Mouse (Mus musculus) heart, postnatal 0 days (tissue): ENCODE data around the gene Megf8. TPM values are rescaled to one million over a fixed set of nuclear protein-coding genes. Genes with fewer than 3 reads are reported as not detected.
A peak's percentile ranks its signal among the peaks of the same experiment; 100 is the strongest.
"Not testable (repeated sequence)": the region's sequence is repeated elsewhere in the genome, so short reads cannot be mapped to it uniquely, and the experiment has no call there.

Experiments used
- ATAC-seq: fragments of 200-750 bp; cut with Nextera tagmentation; 2 replicates; pipeline ENCODE4 v1.8.0; 2017; ENCODE audit warnings: low read depth, moderate number of reproducible peaks, moderate library complexity; ENCODE audit not compliant: insufficient read depth
- DNase-seq: peaks from one replicate; pipeline ENCODE4 v3.0.0-alpha.2; 2016; ENCODE audit warnings: low spot score
- H3K27ac ChIP-seq: fragments of 300-500 bp; sonication (generic); 2 replicates; pipeline ENCODE4 v1.5.1; 2014; ENCODE audit warnings: low read depth, mild to moderate bottlenecking
- H3K27me3 ChIP-seq: fragments of 300-500 bp; sonication (generic); 2 replicates; pipeline ENCODE4 v1.6.1; 2014; ENCODE audit warnings: low read length, mixed read lengths; ENCODE audit not compliant: control insufficient read depth, insufficient read depth
- H3K36me3 ChIP-seq: fragments of 300-500 bp; sonication (generic); replicated peaks from 2 replicates; pipeline ENCODE4 v1.6.1; 2014; ENCODE audit warnings: low read length, mixed read lengths; ENCODE audit not compliant: control insufficient read depth, insufficient read depth
- H3K4me1 ChIP-seq: fragments of 300-500 bp; sonication (generic); 2 replicates; pipeline ENCODE4 v1.6.1; 2014; ENCODE audit warnings: antibody characterized with exemption; ENCODE audit not compliant: control insufficient read depth, insufficient read depth
- H3K4me2 ChIP-seq: fragments of 300-500 bp; sonication (generic); 2 replicates; pipeline ENCODE4 v1.6.1; 2014; ENCODE audit warnings: low read depth, mild to moderate bottlenecking, low read length, moderate library complexity
- H3K4me3 ChIP-seq: fragments of 300-500 bp; sonication (generic); 2 replicates; pipeline ENCODE4 v1.5.1; 2014; ENCODE audit warnings: low read depth, low read length
- H3K9ac ChIP-seq: fragments of 300-500 bp; sonication (generic); replicated peaks from 2 replicates; pipeline ENCODE4 v1.6.1; 2014; ENCODE audit warnings: low read depth, low read length, mixed read lengths
- H3K9me3 ChIP-seq: fragments of 300-500 bp; sonication (generic); replicated peaks from 2 replicates; pipeline ENCODE4 v1.6.1; 2016; ENCODE audit warnings: low read length; ENCODE audit not compliant: control insufficient read depth
- CTCF ChIP-seq: IDR thresholded peaks from 2 replicates; pipeline ENCODE4 v1.5.1; 2016; ENCODE audit warnings: antibody characterized with exemption, control low read depth, low read depth
- EP300 ChIP-seq: IDR thresholded peaks from 2 replicates; pipeline ENCODE4 v1.6.1; 2016; ENCODE audit warnings: antibody characterized with exemption, low read depth
- WGBS: fragments of 180-500 bp; shearing (Covaris S2); extraction: QIAGEN DNeasy Blood & Tissue Kit; methylation state at CpG from one replicate; pipeline ENCODE4 v1.1.7; 2014; 5-methylcytosine and 5-hydroxymethylcytosine counted together
- polyA plus RNA-seq: library from polyadenylated mRNA; unstranded; fragments of >200 nt; fragmentation: Nextera tagmentation; extraction: Ambion mirVana; gene quantifications from 2 replicates; pipeline ENCODE4 v1.2.1, GENCODE M21; 2015
- total RNA-seq: library from RNA; depleted of rRNA; stranded (reverse); fragments of >200 nt; gene quantifications from 2 replicates; pipeline ENCODE4 v1.2.3, GENCODE M21; 2014; ENCODE audit warnings: low replicate concordance

The Megf8 gene
- total and polyA plus RNA-seq, 2 experiments from 2014 or later = 4.4 to 17.7 TPM

DNA sequence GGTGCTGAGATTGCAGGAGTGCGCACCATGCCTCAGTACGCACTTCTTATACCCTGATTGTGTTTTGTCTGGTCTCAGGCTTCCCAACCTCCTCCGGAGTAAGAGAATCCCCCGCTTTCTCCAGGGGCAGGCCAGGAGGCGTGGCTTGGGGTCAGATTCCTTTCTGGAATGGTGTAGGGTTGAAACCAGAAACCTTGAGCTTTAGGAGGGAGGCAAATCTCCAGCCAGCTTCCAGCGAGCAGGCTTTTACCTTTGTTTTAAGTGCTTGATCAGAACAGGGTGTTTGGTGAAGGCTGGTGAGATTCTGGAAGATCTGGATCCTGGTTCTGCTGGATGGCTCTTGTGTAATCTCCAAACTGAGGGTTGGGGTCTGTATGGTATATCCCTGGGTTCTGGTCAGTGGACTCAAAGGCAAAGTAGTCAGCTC, 5.1 kb downstream of the Megf8 start:
- H3K4me3 ChIP-seq = no peak overlapping the region
- peaks cover 5% of the 10 kb centered on the region; the same call in 1 of the 2 replicates for H3K4me1 ChIP-seq
- ATAC-seq = no peak
- H3K27ac ChIP-seq = no peak overlapping the region
- no peaks in the 10 kb centered on the region for H3K27me3 ChIP-seq
- H3K4me2 ChIP-seq = peak overlapping the region; percentile 31; the same call in 1 of the 2 replicates
- H3K36me3 ChIP-seq = no peaks in the 10 kb centered on the region
- DNase-seq = peak; percentile 26
- no peak for TF ChIP-seq CTCF
- TF ChIP-seq EP300 = no peak
- WGBS = 20% methylated on average over 6 of the region's 6 CpGs
- no peak overlapping the region; the same call in 1 of the 2 replicates for H3K9ac ChIP-seq
- no peaks in the 10 kb centered on the region for H3K9me3 ChIP-seq

DNA sequence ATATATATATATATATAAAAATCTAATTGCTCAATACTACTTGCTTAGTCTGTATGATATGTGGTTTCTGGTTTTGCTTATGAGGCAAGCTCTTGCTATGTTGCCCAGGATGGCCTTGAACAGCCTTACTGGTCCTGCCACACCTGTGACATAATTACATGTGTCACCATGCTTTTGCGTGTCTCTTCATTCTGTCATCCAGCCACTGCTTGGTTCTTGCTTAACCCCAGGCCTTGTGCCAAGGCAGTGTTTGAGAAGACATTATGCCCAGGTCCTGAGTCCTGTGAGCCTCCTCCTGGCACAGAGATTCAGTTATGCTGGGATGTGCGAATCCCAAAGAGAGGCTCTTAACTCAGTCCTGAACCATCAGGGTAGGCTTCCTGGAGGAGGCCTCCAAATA, 6.3 kb downstream of the Megf8 start:
- H3K4me2 ChIP-seq = no peak overlapping the region
- TF ChIP-seq EP300 = no peak
- TF ChIP-seq CTCF = no peak
- H3K4me1 ChIP-seq = peaks cover 5% of the 10 kb centered on the region; the same call in 1 of the 2 replicates
- no peak overlapping the region for H3K27ac ChIP-seq
- WGBS = 91% methylated on average over 2 of the region's 2 CpGs
- no peak overlapping the region for H3K4me3 ChIP-seq
- H3K27me3 ChIP-seq = no peaks in the 10 kb centered on the region
- H3K9me3 ChIP-seq = no peaks in the 10 kb centered on the region
- H3K36me3 ChIP-seq = no peaks in the 10 kb centered on the region
- ATAC-seq (no peak), DNase-seq (no peak)
- no peak overlapping the region for H3K9ac ChIP-seq

DNA sequence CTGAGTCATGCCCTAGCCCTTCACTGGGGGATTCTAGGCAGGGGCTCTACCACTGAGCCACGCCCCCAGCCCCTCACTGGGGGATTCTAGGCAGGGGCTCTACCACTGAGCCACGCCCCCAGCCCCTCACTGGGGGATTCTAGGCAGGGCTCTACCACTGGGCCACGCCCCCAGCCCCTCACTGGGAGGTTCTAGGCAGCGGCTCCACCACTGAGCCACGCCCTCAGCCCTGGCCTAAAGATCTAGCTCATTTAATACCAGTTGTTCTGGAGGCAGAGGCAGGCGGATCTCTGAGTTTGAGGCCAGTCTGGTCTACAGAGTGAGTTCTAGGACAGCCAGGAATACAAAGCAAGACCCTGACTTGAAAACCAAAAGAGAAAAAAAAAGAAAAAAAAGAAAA, 8.5 kb downstream of the Megf8 start:
- 75% methylated on average over 6 of the region's 6 CpGs for WGBS
- not testable (repeated sequence) for H3K4me3 ChIP-seq, DNase-seq, H3K4me2 ChIP-seq, H3K36me3 ChIP-seq, H3K9ac ChIP-seq, ATAC-seq, H3K4me1 ChIP-seq, H3K27me3 ChIP-seq, H3K27ac ChIP-seq, H3K9me3 ChIP-seq

DNA sequence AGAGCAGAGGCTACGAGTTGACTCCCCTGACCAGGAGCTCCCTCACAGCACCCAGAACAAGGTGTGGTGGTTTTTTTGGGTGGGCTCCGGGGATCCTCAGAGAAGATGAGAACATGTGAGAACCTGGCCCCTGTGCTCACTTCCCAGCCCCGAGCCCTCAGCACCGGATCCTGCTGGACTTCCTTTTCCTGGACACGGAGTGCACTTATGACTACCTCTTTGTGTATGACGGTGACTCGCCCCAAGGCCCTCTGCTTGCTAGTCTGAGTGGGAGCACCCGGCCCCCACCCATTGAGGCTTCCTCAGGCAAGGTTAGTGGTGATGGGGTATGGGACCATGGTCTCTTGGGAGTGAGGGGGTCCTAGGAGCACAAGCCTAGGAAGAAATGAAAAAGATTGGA, 9.3 kb downstream of the Megf8 start:
- 73% methylated on average over 8 of the region's 8 CpGs for WGBS
- TF ChIP-seq CTCF (no peak), EP300 (no peak)
- no peak overlapping the region for H3K9ac ChIP-seq
- peaks cover 10% of the 10 kb centered on the region for H3K36me3 ChIP-seq
- DNase-seq (no peak), ATAC-seq (peak; percentile 42; the same call in 1 of the 2 replicates)
- no peak overlapping the region for H3K27ac ChIP-seq
- H3K4me2 ChIP-seq = no peak overlapping the region
- no peaks in the 10 kb centered on the region for H3K27me3 ChIP-seq
- peaks cover 5% of the 10 kb centered on the region; the same call in 1 of the 2 replicates for H3K4me1 ChIP-seq
- no peaks in the 10 kb centered on the region for H3K9me3 ChIP-seq
- no peak overlapping the region for H3K4me3 ChIP-seq

DNA sequence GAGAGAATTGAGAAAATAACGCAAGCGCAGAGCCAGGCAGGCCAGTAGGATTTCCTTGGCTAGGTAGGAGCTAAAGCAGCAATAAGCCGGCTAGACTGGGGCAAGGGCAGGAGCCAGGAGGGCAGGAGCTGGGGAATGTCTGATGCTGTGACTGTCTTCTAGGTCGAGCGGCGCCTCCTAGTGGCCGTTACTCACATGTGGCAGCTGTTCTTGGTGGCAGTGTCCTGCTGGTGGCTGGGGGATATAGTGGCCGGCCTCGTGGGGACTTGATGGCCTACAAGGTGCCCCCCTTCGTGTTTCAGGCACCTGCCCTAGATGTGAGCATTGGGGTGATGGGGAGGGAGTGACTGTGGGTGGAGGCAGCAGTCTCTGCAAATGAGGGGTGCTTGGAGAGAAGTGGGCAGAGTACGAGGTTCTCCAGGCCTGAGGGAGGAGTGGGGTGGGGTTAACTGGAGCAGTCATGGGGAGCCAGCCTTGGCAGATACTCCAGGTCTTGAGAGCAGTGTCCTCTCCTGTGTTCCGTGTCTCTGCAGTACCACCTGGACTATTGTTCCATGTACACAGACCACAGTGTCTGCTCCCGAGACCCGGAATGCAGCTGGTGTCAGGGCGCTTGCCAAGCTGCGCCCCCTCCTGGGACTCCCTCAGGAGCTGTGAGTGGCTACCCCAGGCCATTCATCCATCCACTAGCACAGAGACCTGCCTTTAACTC, 16.8 kb downstream of the Megf8 start:
- Histone ChIP-seq H3K27me3 (no peaks in the 10 kb centered on the region), H3K4me2 (no peak overlapping the region), H3K36me3 (peaks cover 29% of the 10 kb centered on the region), H3K9ac (no peak overlapping the region), H3K9me3 (no peaks in the 10 kb centered on the region), H3K27ac (no peak overlapping the region), H3K4me3 (no peak overlapping the region), H3K4me1 (no peaks in the 10 kb centered on the region)
- WGBS = 42% methylated on average over 15 of the region's 16 CpGs
- DNase-seq (peak; percentile 72), ATAC-seq (peak; percentile 77)
- TF ChIP-seq CTCF (peak; percentile 81), EP300 (no peak)

DNA sequence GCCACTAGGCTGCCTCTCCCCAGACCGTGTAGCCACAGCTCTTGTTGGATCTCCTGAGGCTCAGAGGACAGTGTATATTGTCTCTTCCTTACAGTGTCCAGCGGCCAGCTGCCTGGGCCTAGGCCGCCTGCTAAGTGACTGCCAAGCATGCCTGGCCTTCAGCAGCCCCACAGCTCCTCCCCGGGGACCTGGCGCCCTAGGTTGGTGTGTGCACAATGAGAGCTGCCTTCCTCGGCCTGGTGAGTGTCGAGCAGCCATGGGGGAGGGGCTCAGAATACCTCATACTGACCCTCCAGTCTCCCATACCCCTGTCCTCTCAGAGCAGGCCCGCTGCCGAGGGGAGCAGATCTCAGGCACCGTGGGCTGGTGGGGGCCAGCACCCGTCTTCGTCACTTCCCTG, 17.5 kb downstream of the Megf8 start:
- H3K9me3 ChIP-seq = no peaks in the 10 kb centered on the region
- no peak overlapping the region for H3K9ac ChIP-seq
- peaks cover 29% of the 10 kb centered on the region for H3K36me3 ChIP-seq
- no peak overlapping the region for H3K4me2 ChIP-seq
- TF ChIP-seq EP300 (no peak), CTCF (no peak)
- no peaks in the 10 kb centered on the region for H3K27me3 ChIP-seq
- no peak for DNase-seq
- ATAC-seq = no peak
- H3K27ac ChIP-seq = no peak overlapping the region
- no peak overlapping the region for H3K4me3 ChIP-seq
- 70% methylated on average over 12 of the region's 12 CpGs for WGBS
- H3K4me1 ChIP-seq = no peaks in the 10 kb centered on the region
